Comparison of ENCODE assay signal across 8 mouse cellular contexts in genomic region chr2:178142291-178143023, GRCm38 (mm10). TPM values are rescaled to one million over a fixed set of nuclear protein-coding genes. Genes with fewer than 3 reads are reported as not detected.
DNase-seq lines count a peak whose midpoint lies in the region; ATAC-seq and TF ChIP-seq lines count a peak whose summit lies in the region.

No protein-coding gene starts in this region.

- no peak for DNase-seq in kidney, postnatal 0 days (ENCODE audit: low spot score)
- DNase-seq in kidney, adult 18-20 months: no peak
- no peak for DNase-seq in thymus, postnatal 14 days
- no peak for DNase-seq in adrenal gland, postnatal 25 days
- DNase-seq in urinary bladder, postnatal 4 days (ENCODE audit: low spot score in 2 of 2): no peak

- no peaks in the 10 kb centered on the region for H3K36me3 ChIP-seq in kidney, postnatal 0 days (ENCODE audit: insufficient read depth, low read length)
- no peaks in the 10 kb centered on the region for H3K36me3 ChIP-seq in forebrain, embryonic 16.5 days (ENCODE audit: control insufficient read depth, insufficient read depth)
- H3K36me3 ChIP-seq in midbrain, embryonic 15.5 days (replicated peaks): no peaks in the 10 kb centered on the region

- peaks cover 15% of the 10 kb centered on the region for H3K27me3 ChIP-seq in kidney, postnatal 0 days (ENCODE audit: insufficient read depth, low read length)
- no peaks in the 10 kb centered on the region for H3K27me3 ChIP-seq in forebrain, embryonic 16.5 days (replicated peaks; ENCODE audit: control insufficient read depth, insufficient read depth, low read length)
- no peaks in the 10 kb centered on the region for H3K27me3 ChIP-seq in midbrain, embryonic 15.5 days (replicated peaks)

- peak overlapping the region; percentile 43 for H3K4me2 ChIP-seq in kidney, postnatal 0 days (ENCODE audit: low read length)
- H3K4me2 ChIP-seq in forebrain, embryonic 16.5 days (ENCODE audit: low read length): peak overlapping the region; percentile 94
- peak overlapping the region; percentile 65 for H3K4me2 ChIP-seq in midbrain, embryonic 15.5 days

- TF ChIP-seq CTCF in kidney, postnatal 0 days (IDR thresholded peaks at IDR 0.05; ENCODE audit: low read depth): no peak
- no peak for TF ChIP-seq CTCF in cortical plate, adult 2 months (IDR thresholded peaks at IDR 0.05; ENCODE audit: extremely low read depth, insufficient read depth, low read length)

- 8% methylated on average over 42 of the region's 42 CpGs for WGBS in kidney, postnatal 0 days
- 8% methylated on average over 41 of the region's 42 CpGs for WGBS in forebrain, embryonic 16.5 days
- 10% methylated on average over 42 of the region's 42 CpGs for WGBS in midbrain, embryonic 15.5 days

- H3K9me3 ChIP-seq in kidney, postnatal 0 days (replicated peaks; ENCODE audit: low read length): no peaks in the 10 kb centered on the region
- no peaks in the 10 kb centered on the region for H3K9me3 ChIP-seq in forebrain, embryonic 16.5 days (ENCODE audit: control insufficient read depth, low read length)
- no peaks in the 10 kb centered on the region for H3K9me3 ChIP-seq in midbrain, embryonic 15.5 days

- H3K9ac ChIP-seq in kidney, postnatal 0 days (ENCODE audit: low read depth, low read length): no peak overlapping the region
- H3K9ac ChIP-seq in forebrain, embryonic 16.5 days (replicated peaks; ENCODE audit: low read depth, low read length): peak overlapping the region; percentile 96
- H3K9ac ChIP-seq in midbrain, embryonic 15.5 days: peak overlapping the region; percentile 84

- H3K4me3 ChIP-seq in kidney, postnatal 0 days (replicated peaks; ENCODE audit: low read depth, low read length): 0 out of 2 replicates have a peak overlapping the region, but pooled peaks have one; percentile 13
- H3K4me3 ChIP-seq in cortical plate, adult 2 months (ENCODE audit: insufficient read depth, low read length): peak overlapping the region; percentile 72
- H3K4me3 ChIP-seq in forebrain, embryonic 16.5 days (replicated peaks; ENCODE audit: low read length): peak overlapping the region; percentile 76
- peak overlapping the region; percentile 74 for H3K4me3 ChIP-seq in midbrain, embryonic 15.5 days

- H3K27ac ChIP-seq in kidney, postnatal 0 days: no peak overlapping the region
- peak overlapping the region; percentile 86 for H3K27ac ChIP-seq in cortical plate, adult 2 months (ENCODE audit: insufficient read depth, low read length)
- peak overlapping the region; percentile 73 for H3K27ac ChIP-seq in forebrain, embryonic 16.5 days (ENCODE audit: low read length)
- peak overlapping the region; percentile 87 for H3K27ac ChIP-seq in midbrain, embryonic 15.5 days

- no peak; the same call in 1 of the 2 replicates for ATAC-seq in kidney, postnatal 0 days (replicated peaks; ENCODE audit: low FRiP score, low read depth)
- peak; percentile 35 for ATAC-seq in forebrain, embryonic 16.5 days
- ATAC-seq in midbrain, embryonic 15.5 days (replicated peaks): peak; percentile 55

- no peak for TF ChIP-seq POLR2A in cortical plate, adult 2 months (IDR thresholded peaks at IDR 0.05; ENCODE audit: extremely low read depth, insufficient read depth, low read length)

- no peaks in the 10 kb centered on the region for H3K4me1 ChIP-seq in kidney, postnatal 0 days (replicated peaks; ENCODE audit: insufficient read depth, low read length)
- H3K4me1 ChIP-seq in cortical plate, adult 2 months (ENCODE audit: control insufficient read depth, insufficient read depth, low read length): peaks cover 10% of the 10 kb centered on the region; the same call in 1 of the 2 replicates
- H3K4me1 ChIP-seq in forebrain, embryonic 16.5 days (replicated peaks; ENCODE audit: control insufficient read depth, insufficient read depth, low read length): peaks cover 18% of the 10 kb centered on the region
- peaks cover 36% of the 10 kb centered on the region for H3K4me1 ChIP-seq in midbrain, embryonic 15.5 days

RNA-seq across cellular contexts. Expression of gene Phactr3, which starts 23.7 kb away (rescaled TPM):
- 0.39 and 0.55 TPM in 2 replicates for polyA plus RNA-seq in kidney, postnatal 0 days (2015; fragmentation: Nextera tagmentation; extraction: Ambion mirVana)
- 135 and 136 TPM in 2 replicates for polyA plus RNA-seq in cortical plate, adult 2 months (2012; rRNA removed)
- 59.8 and 71.8 TPM in 2 replicates for polyA plus RNA-seq in forebrain, embryonic 16.5 days (2015; fragmentation: Nextera tagmentation; extraction: Ambion mirVana)
- 66.3 and 67.1 TPM in 2 replicates for polyA plus RNA-seq in midbrain, embryonic 15.5 days (2015; fragmentation: Nextera tagmentation; extraction: Ambion mirVana)
- total RNA-seq in adrenal gland, postnatal 25 days (2021): 0.57 and 1.8 TPM in 2 replicates

Comparison
In these comparisons a context has a peak if more than half of its experiments do, and no peak if none do; other contexts are left out.
1. H3K4me2 ChIP-seq: peak in every context shown above with its lines; median percentile 94 in forebrain, embryonic 16.5 days; 65 in midbrain, embryonic 15.5 days; 43 in kidney, postnatal 0 days.
2. H3K4me3 ChIP-seq: peak in every context shown above with its lines; median percentile 76 in forebrain, embryonic 16.5 days; 74 in midbrain, embryonic 15.5 days; 72 in cortical plate, adult 2 months; 13 in kidney, postnatal 0 days.
3. RNA of gene Phactr3, which starts 23.7 kb away (polyA plus RNA-seq): 135 to 136 TPM in cortical plate, adult 2 months, 59.8 to 71.8 TPM in forebrain, embryonic 16.5 days and 66.3 to 67.1 TPM in midbrain, embryonic 15.5 days; 0.39 to 0.55 TPM in kidney, postnatal 0 days; every median in the first group is over 10 times any median in the second.